Mouse (Mus musculus): ENCODE measurements at regions not wholly inside any gene's neighbourhood (a gene's known extent, or its start where the extent isn't known, plus 50 kb on each side); places are given as distances from the start of the nearest gene placed in this dataset.

GRCm38 (mm10) chr1:7535191-7535590, 2727.5 kb downstream of the Gm37988 start:
- no peaks in the 10 kb centered on the region for H3K27me3 ChIP-seq (ENCODE audit: control insufficient read depth, insufficient read depth, low read length)
- no peak overlapping the region for H3K27ac ChIP-seq (ENCODE audit: low read depth, low read length)
- no peaks in the 10 kb centered on the region for H3K4me1 ChIP-seq (ENCODE audit: control insufficient read depth, insufficient read depth, low read length)
- H3K9ac ChIP-seq (ENCODE audit: low read depth, low read length), result no peak overlapping the region
- no peak overlapping the region for H3K4me3 ChIP-seq (ENCODE audit: low read depth, low read length)
- H3K9me3 ChIP-seq (replicated peaks; ENCODE audit: control insufficient read depth, low read length), result no peaks in the 10 kb centered on the region
- H3K36me3 ChIP-seq (ENCODE audit: control insufficient read depth, insufficient read depth, low read length), result no peaks in the 10 kb centered on the region
- no peak overlapping the region for H3K4me2 ChIP-seq
- no peak for ATAC-seq (replicated peaks; ENCODE audit: insufficient number of reproducible peaks, low FRiP score, low TSS enrichment)

- 14% methylated on average over 2 of the region's 2 CpGs for WGBS (ENCODE audit: insufficient replicate concordance)
- no peaks in the 10 kb centered on the region for H3K27me3 ChIP-seq (ENCODE audit: control insufficient read depth, insufficient read depth, low read length)
- H3K36me3 ChIP-seq (ENCODE audit: control insufficient read depth, insufficient read depth, low read length), result no peaks in the 10 kb centered on the region
- H3K9me3 ChIP-seq (replicated peaks; ENCODE audit: control insufficient read depth, low read length), result no peaks in the 10 kb centered on the region
- no peaks in the 10 kb centered on the region for H3K4me1 ChIP-seq (ENCODE audit: control insufficient read depth, insufficient read depth, low read length)
- ATAC-seq (replicated peaks; ENCODE audit: insufficient number of reproducible peaks, low FRiP score, low TSS enrichment), result no peak
- no peak overlapping the region for H3K9ac ChIP-seq (ENCODE audit: low read depth, low read length)
- H3K27ac ChIP-seq (ENCODE audit: low read depth, low read length), result no peak overlapping the region
- H3K4me3 ChIP-seq (ENCODE audit: low read depth, low read length), result no peak overlapping the region
- H3K4me2 ChIP-seq, result no peak overlapping the region
Observed at GRCm38 (mm10) chr1:7543492-7543891, 2735.8 kb downstream of the Gm37988 start.

- WGBS (ENCODE audit: insufficient replicate concordance), result 77% methylated on average over 2 of the region's 2 CpGs
- H3K9me3 ChIP-seq (replicated peaks; ENCODE audit: control insufficient read depth, low read length), result no peaks in the 10 kb centered on the region
- no peaks in the 10 kb centered on the region for H3K27me3 ChIP-seq (ENCODE audit: control insufficient read depth, insufficient read depth, low read length)
- H3K4me3 ChIP-seq (ENCODE audit: low read depth, low read length), result no peak overlapping the region
- no peaks in the 10 kb centered on the region for H3K36me3 ChIP-seq (ENCODE audit: control insufficient read depth, insufficient read depth, low read length)
- H3K9ac ChIP-seq (ENCODE audit: low read depth, low read length), result no peak overlapping the region
- no peak for ATAC-seq (replicated peaks; ENCODE audit: insufficient number of reproducible peaks, low FRiP score, low TSS enrichment)
- no peak overlapping the region for H3K27ac ChIP-seq (ENCODE audit: low read depth, low read length)
- no peaks in the 10 kb centered on the region for H3K4me1 ChIP-seq (ENCODE audit: control insufficient read depth, insufficient read depth, low read length)
- H3K4me2 ChIP-seq, result no peak overlapping the region
Observed at GRCm38 (mm10) chr1:7548261-7548660, 2740.6 kb downstream of the Gm37988 start.

GRCm38 (mm10) chr1:7574787-7575186, 2767.1 kb downstream of the Gm37988 start:
- Histone ChIP-seq H3K27me3 (ENCODE audit: control insufficient read depth, insufficient read depth, low read length) (no peaks in the 10 kb centered on the region), H3K9me3 (replicated peaks; ENCODE audit: control insufficient read depth, low read length) (no peaks in the 10 kb centered on the region), H3K27ac (ENCODE audit: low read depth, low read length) (no peak overlapping the region), H3K4me3 (ENCODE audit: low read depth, low read length) (no peak overlapping the region), H3K9ac (ENCODE audit: low read depth, low read length) (no peak overlapping the region), H3K4me2 (no peak overlapping the region), H3K4me1 (ENCODE audit: control insufficient read depth, insufficient read depth, low read length) (no peaks in the 10 kb centered on the region), H3K36me3 (ENCODE audit: control insufficient read depth, insufficient read depth, low read length) (no peaks in the 10 kb centered on the region)
- WGBS (ENCODE audit: insufficient replicate concordance), result 97% methylated on average over 1 of the region's 1 CpGs
- no peak for ATAC-seq (replicated peaks; ENCODE audit: insufficient number of reproducible peaks, low FRiP score, low TSS enrichment)

GRCm38 (mm10) chr1:7586409-7586808, 2778.7 kb downstream of the Gm37988 start:
- ATAC-seq (replicated peaks; ENCODE audit: insufficient number of reproducible peaks, low FRiP score, low TSS enrichment), result no peak
- no peak overlapping the region for H3K4me3 ChIP-seq (ENCODE audit: low read depth, low read length)
- H3K36me3 ChIP-seq (ENCODE audit: control insufficient read depth, insufficient read depth, low read length), result no peaks in the 10 kb centered on the region
- H3K4me2 ChIP-seq, result no peak overlapping the region
- no peaks in the 10 kb centered on the region for H3K27me3 ChIP-seq (ENCODE audit: control insufficient read depth, insufficient read depth, low read length)
- no peak overlapping the region for H3K27ac ChIP-seq (ENCODE audit: low read depth, low read length)
- H3K9me3 ChIP-seq (replicated peaks; ENCODE audit: control insufficient read depth, low read length), result no peaks in the 10 kb centered on the region
- H3K9ac ChIP-seq (ENCODE audit: low read depth, low read length), result no peak overlapping the region
- WGBS (ENCODE audit: insufficient replicate concordance), result 53% methylated on average over 3 of the region's 3 CpGs
- H3K4me1 ChIP-seq (ENCODE audit: control insufficient read depth, insufficient read depth, low read length), result no peaks in the 10 kb centered on the region

- Histone ChIP-seq H3K4me1 (ENCODE audit: control insufficient read depth, insufficient read depth, low read length) (no peaks in the 10 kb centered on the region), H3K9me3 (replicated peaks; ENCODE audit: control insufficient read depth, low read length) (no peaks in the 10 kb centered on the region), H3K27me3 (ENCODE audit: control insufficient read depth, insufficient read depth, low read length) (no peaks in the 10 kb centered on the region), H3K4me3 (ENCODE audit: low read depth, low read length) (no peak overlapping the region), H3K36me3 (ENCODE audit: control insufficient read depth, insufficient read depth, low read length) (no peaks in the 10 kb centered on the region), H3K9ac (ENCODE audit: low read depth, low read length) (no peak overlapping the region), H3K4me2 (no peak overlapping the region), H3K27ac (ENCODE audit: low read depth, low read length) (no peak overlapping the region)
- ATAC-seq (replicated peaks; ENCODE audit: insufficient number of reproducible peaks, low FRiP score, low TSS enrichment), result no peak
Observed at GRCm38 (mm10) chr1:7591327-7591726, 2783.6 kb downstream of the Gm37988 start.
